Mouse (Mus musculus) subcutaneous adipose tissue, adult 2 months (tissue): ENCODE results near the gene Snap47. TPM values are rescaled to one million over a fixed set of nuclear protein-coding genes. Genes with fewer than 3 reads are reported as not detected.

Experiments
- polyA plus RNA-seq: library from polyadenylated mRNA; depleted of rRNA; stranded (reverse); fragments of >200 nt; gene quantifications from 2 replicates; pipeline ENCODE4 v1.2.3, GENCODE M21; 2012; ENCODE audit warnings: low replicate concordance; rRNA removed

Snap47 gene
- polyA plus RNA-seq: 62.0 and 90.1 TPM in 2 replicates

DNA sequence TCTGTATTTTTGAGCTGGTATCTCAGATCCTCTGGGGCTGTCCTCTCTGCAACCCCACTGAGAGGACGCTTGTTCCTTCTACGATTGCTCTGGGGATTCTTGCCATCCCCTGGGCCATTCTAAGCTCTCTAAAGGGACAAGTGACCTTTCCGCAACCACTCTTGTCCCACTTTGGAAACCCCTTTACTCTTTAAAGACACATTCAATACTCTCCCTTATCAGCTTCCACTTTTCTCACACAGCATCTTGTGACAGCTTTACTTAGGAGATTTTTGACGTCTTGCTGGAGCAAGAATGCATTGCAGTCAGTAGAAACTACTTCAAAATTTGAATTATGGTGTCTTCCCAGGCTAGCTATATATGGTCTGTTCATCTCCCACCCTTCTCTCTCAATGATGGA is at the start of gene Snap47:
Gene Snap47 (minus strand): TSS at position 101 of the 400 bp plus-strand sequence.

DNA sequence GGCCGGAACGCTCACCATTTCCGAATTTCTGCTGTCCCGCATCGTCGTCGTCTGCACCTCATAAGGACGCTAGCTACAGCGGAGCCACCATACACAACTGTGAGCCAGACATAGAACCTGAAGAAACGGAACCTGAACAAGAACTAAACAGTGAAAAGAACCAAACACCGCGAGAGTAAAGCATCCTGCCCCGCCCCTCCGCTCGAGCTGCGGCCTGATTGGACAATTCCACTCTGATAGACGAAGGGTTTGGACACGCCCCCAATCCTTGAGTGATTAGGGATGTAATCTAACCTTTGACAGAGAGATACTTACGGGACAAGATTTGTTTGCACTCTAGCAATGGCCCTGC is 21.3 kb upstream of the Snap47 start, which contains the start of gene Zfp867:
Gene Zfp867 (minus strand): TSS at position 149 of the 352 bp plus-strand sequence.

DNA sequence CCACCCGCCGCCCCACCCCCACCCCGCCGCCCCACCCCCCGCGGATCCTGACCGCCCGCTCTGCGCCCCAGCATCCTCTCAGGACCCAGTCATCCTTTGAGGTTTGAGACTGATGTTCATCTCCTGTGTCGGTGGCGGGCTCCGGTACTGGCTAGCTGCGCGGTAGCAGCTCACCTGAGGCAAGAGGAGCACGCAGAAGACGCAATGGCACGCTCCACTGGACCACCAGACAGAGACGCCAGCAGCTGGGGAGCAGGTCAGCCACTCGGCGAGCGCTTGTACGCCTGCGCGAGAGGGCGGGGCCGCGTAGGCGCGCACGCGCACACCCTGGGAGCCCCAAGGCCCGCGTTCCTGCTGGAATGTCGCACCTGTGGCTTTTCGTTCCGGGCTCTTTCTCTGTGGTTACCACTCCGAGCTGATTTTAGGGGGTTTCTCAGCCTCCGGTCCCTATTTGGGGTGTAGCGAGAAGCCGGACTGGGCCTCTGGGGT is 1.2 kb downstream of the Snap47 start, which contains the start of gene Jmjd4:
Gene Jmjd4 (plus strand): TSS at position 305 of the 489 bp plus-strand sequence.

DNA sequence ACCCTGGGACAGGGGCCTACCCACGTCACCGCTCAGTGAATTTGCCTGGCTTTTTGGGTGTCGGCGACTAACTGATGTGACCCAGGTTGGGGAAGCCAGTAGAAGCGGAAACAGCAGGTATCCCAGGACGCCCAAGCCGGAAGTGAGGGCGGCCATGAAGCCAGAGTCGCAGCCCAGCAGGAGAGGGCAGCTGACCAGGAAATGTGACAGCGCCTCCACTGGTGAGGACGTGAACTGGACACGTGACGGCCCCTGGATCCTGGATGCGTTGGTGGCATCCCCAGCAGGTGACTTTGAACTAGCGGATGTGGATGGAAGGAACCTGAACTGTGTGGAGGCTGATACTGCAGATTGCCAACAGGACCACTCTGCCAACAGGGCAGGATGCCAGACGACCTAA is 75.5 kb downstream of the Snap47 start, which contains the start of gene Prss38:
Gene Prss38 (minus strand): TSS at position 183 of the 400 bp plus-strand sequence.

Other genes starting within 250 kb of the Snap47 start
- gene Mrpl55, start 248.7 kb downstream of the Snap47 start, polyA plus RNA-seq: 50.4 and 64.6 TPM in 2 replicates
- gene 2310033P09Rik, start 242.9 kb downstream of the Snap47 start, polyA plus RNA-seq: 19.8 and 24.9 TPM in 2 replicates
- gene Arf1, start 222.9 kb downstream of the Snap47 start, polyA plus RNA-seq: 464 and 557 TPM in 2 replicates
- gene Wnt3a, start 160.4 kb downstream of the Snap47 start, polyA plus RNA-seq: not detected in 2 replicates
- 4.1 and 24.2 TPM in 2 replicates for gene Wnt9a, start 144.3 kb downstream of the Snap47 start, polyA plus RNA-seq
- 0.22 TPM in 1 of 2 replicates, not detected in the other for gene Prss38, start 75.5 kb downstream of the Snap47 start, polyA plus RNA-seq
- gene Jmjd4, start 1.1 kb downstream of the Snap47 start, polyA plus RNA-seq: 3.8 and 8.1 TPM in 2 replicates
- gene Zfp867, start 21.3 kb upstream of the Snap47 start, polyA plus RNA-seq: 0.67 and 1.2 TPM in 2 replicates
- 6.8 and 21.9 TPM in 2 replicates for gene Zkscan17, start 75.6 kb upstream of the Snap47 start, polyA plus RNA-seq
- gene Nlrp3, start 90.4 kb upstream of the Snap47 start, polyA plus RNA-seq: 0.60 and 1.2 TPM in 2 replicates
- gene Olfr222, start 125.0 kb upstream of the Snap47 start, polyA plus RNA-seq: not detected in 2 replicates
- gene Olfr223, start 142.1 kb upstream of the Snap47 start, polyA plus RNA-seq: not detected in 2 replicates
- gene Mprip, start 210.1 kb upstream of the Snap47 start, polyA plus RNA-seq: 169 and 193 TPM in 2 replicates